ENCODE assay signal across 17 mouse cellular contexts in the genomic region with DNA sequence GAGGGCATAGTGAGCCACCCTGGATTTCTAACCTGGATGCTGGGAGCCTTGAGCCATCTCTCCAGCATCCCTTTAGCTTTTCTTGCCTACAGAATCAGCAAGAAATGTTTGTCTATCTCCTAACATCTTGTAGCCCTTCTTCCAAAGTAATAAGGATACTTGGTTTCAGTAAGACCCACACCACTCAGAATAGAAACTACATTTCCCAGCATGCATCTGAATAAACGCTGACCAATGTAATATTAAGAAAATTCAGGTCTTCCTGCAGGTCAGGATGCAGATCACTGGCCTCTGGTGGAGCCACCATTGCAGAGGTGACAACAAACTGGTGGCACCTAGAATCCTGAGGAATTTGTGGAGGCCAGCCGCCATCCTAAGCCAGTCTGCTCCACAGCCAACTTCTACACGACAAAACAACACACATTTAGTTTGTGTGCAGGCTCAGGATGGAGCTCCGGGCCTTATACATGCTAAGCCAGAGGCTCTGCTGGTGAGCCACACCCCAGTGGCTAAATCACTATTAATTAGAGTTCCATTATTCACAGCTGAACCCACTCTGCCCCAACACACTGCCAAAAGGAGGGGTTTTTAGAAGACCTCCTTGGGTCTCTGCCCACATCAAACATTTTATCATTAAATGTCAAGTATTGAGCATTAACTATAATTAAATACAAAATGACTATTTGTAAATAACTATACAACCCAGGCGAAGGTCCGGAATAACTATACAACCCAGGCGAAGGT.
"Had no signal": no experiment of that assay in that cellular context is flagged by ENCODE, and none has a peak within 500 bp of the region (broad histone marks: within the 10 kb centered on the region; RNA-seq: fewer than 3 reads in every experiment).

No protein-coding gene starts in this region.

- H3K4me2 ChIP-seq: lung, embryonic 14.5 days; midbrain, embryonic 12.5 days had no signal

- H3K36me3 ChIP-seq: neural tube, embryonic 12.5 days had no signal

- H3K4me3 ChIP-seq: midbrain, embryonic 12.5 days; myocyte; neural tube, embryonic 12.5 days had no signal

- DNase-seq: lung, adult 18-20 months; lung, embryonic 14.5 days; lung, postnatal 10 days; lung, postnatal 4 days; midbrain, embryonic 14.5 days; retina, postnatal 1 day; right cerebral cortex, adult 18-20 months; right cerebral cortex, postnatal 25 days; right cerebral cortex, postnatal 4 days; spleen, adult 18-20 months; thymus, adult 18-20 months; thymus, postnatal 14 days; thymus, postnatal 36 days had no signal

- H3K27ac ChIP-seq: midbrain, embryonic 10.5 days; midbrain, embryonic 12.5 days; neural tube, embryonic 12.5 days had no signal

- H3K9me3 ChIP-seq: midbrain, embryonic 10.5 days; midbrain, embryonic 12.5 days; neural tube, embryonic 12.5 days had no signal

- H3K9ac ChIP-seq: lung, embryonic 14.5 days; midbrain, embryonic 12.5 days; neural tube, embryonic 12.5 days had no signal
